Mouse (Mus musculus) effector memory CD4-positive, alpha-beta T cell, adult 5 months (primary cell): ENCODE data around the gene Prss1. TPM values are rescaled to one million over a fixed set of nuclear protein-coding genes. Genes with fewer than 3 reads are reported as not detected.

ENCODE experiments used
- polyA plus RNA-seq: library from polyadenylated mRNA; unstranded; fragments of 100-300 nt; shearing (Covaris generic); gene quantifications from one replicate; pipeline ENCODE4 v1.2.1, GENCODE M21; 2017

Gene Prss1
- not detected for polyA plus RNA-seq

GRCm38 (mm10) chr6:41458632-41459031, at the start of gene Prss1:
Gene Prss1, plus strand, starts transcription at chr6:41458932.

GRCm38 (mm10) chr6:41446045-41446444, 12.7 kb upstream of the Prss1 start, which contains the start of gene Gm10334:
Gene Gm10334, minus strand, starts transcription at chr6:41446145.

Other genes with a start within 250 kb of the Prss1 start
- gene Try4, start 156.7 kb upstream of the Prss1 start, polyA plus RNA-seq = not detected
- gene Try5, start 142.1 kb upstream of the Prss1 start, polyA plus RNA-seq = not detected
- gene Try10, start 104.8 kb upstream of the Prss1 start, polyA plus RNA-seq = not detected
- not detected for gene Prss3, start 81.3 kb upstream of the Prss1 start, polyA plus RNA-seq
- gene Gm5771, start 66.6 kb upstream of the Prss1 start, polyA plus RNA-seq = not detected
- not detected for gene Gm10334, start 12.8 kb upstream of the Prss1 start, polyA plus RNA-seq
- gene Prss2, start 62.9 kb downstream of the Prss1 start, polyA plus RNA-seq = 1.1 TPM
- gene Ephb6, start 146.6 kb downstream of the Prss1 start, polyA plus RNA-seq = 48.2 TPM
- 0.16 TPM for gene Trpv6, start 177.5 kb downstream of the Prss1 start, polyA plus RNA-seq
- gene Trpv5, start 221.8 kb downstream of the Prss1 start, polyA plus RNA-seq = 0.11 TPM
- not detected for gene Llcfc1, start 225.5 kb downstream of the Prss1 start, polyA plus RNA-seq
- gene Kel, start 245.4 kb downstream of the Prss1 start, polyA plus RNA-seq = not detected